Mouse (Mus musculus): ENCODE data around the gene Otulin. TPM values are rescaled to one million over a fixed set of nuclear protein-coding genes. Genes with fewer than 3 reads are reported as not detected.
A peak's percentile ranks its signal among the peaks of the same experiment; 100 is the strongest.

Gene Otulin
- polyA plus RNA-seq, 1 experiment from 2014 or later = 33.5 TPM

DNA sequence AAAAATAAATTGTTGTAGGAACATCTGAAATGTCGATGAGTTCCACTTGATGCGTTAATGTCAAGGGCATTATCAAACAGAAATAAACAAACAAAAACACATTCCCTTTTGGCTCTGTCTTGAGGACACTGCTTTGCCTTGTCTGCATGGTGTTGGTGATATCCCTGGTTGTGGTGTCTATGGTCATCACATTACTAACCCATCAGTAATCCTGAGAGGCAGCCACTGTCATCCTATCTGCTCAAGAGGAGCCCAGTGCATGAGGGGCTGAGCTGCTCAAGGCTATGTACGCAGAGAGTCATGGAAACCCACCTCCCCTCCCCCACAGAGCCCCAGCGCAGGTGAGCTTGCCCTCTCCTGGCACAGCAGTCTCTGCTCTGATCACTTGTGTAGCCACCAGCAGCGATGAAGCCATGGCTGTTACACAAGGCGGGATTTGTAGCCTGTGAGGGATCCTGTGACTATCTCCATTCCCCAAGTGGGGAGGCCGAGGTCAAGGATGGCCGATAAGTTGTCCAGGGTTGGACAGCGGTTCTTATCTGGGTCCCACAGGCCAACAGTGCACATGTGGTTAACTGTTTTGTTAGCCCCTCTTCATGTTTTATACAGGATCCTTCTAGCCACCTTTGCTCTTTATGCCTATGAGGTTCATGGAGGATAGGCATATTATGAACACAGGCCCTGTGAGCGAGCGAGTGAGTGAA lies 133.7 kb downstream of the Otulin start:
- no peak for DNase-seq (ENCODE audit: extremely low spot score, low spot score)
- WGBS = 78% methylated on average over 11 of the region's 11 CpGs
- peaks cover 56% of the 10 kb centered on the region for H3K4me1 ChIP-seq
- no peaks in the 10 kb centered on the region for H3K27me3 ChIP-seq (ENCODE audit: poor library complexity, severe bottlenecking)
- peak overlapping the region; percentile 66 for H3K27ac ChIP-seq
- no peak overlapping the region for H3K4me3 ChIP-seq
- no peaks in the 10 kb centered on the region for H3K36me3 ChIP-seq (replicated peaks)
- no peaks in the 10 kb centered on the region for H3K9me3 ChIP-seq

DNA sequence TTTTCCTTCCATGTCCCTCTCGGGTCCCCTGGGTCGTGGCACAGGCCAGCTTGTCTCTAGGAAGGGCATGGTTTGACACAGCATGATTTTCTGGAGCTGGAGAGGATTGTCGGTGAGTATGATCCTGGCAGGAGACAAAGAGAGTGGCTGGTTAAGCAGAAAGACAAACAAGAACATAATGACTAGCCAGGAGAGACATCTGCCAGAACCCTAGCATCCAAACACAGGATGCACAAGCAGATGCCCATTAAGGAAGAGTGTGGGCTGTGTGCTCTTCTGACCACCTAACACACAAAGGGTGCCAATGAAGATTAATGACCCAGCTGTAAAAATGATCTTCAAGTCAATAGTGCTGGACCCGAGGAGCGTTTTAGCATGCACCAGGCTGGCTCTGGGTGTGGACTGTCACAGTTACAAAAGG lies 134.5 kb downstream of the Otulin start:
- peaks cover 52% of the 10 kb centered on the region for H3K4me1 ChIP-seq

GRCm38 (mm10) chr15:27493516-27493915 lies 137.0 kb downstream of the Otulin start:
- Histone ChIP-seq H3K36me3 (replicated peaks) (no peaks in the 10 kb centered on the region), H3K4me3 (no peak overlapping the region), H3K27me3 (ENCODE audit: poor library complexity, severe bottlenecking) (no peaks in the 10 kb centered on the region), H3K27ac (0 out of 2 replicates have a peak overlapping the region, but pooled peaks have one; percentile 15), H3K9me3 (no peaks in the 10 kb centered on the region), H3K4me1 (peaks cover 62% of the 10 kb centered on the region)
- WGBS = 54% methylated on average over 10 of the region's 10 CpGs
- DNase-seq (ENCODE audit: extremely low spot score, low spot score) = no peak

More for the DNA sequence above, 134.5 kb downstream of the Otulin start:
- no peaks in the 10 kb centered on the region for H3K27me3 ChIP-seq (ENCODE audit: poor library complexity, severe bottlenecking)
- WGBS = 68% methylated on average over 5 of the region's 5 CpGs
- H3K27ac ChIP-seq = 0 out of 2 replicates have a peak overlapping the region, but pooled peaks have one; percentile 11
- H3K36me3 ChIP-seq (replicated peaks) = no peaks in the 10 kb centered on the region
- no peak overlapping the region for H3K4me3 ChIP-seq
- DNase-seq (ENCODE audit: extremely low spot score, low spot score) = no peak
- no peaks in the 10 kb centered on the region for H3K9me3 ChIP-seq

DNA sequence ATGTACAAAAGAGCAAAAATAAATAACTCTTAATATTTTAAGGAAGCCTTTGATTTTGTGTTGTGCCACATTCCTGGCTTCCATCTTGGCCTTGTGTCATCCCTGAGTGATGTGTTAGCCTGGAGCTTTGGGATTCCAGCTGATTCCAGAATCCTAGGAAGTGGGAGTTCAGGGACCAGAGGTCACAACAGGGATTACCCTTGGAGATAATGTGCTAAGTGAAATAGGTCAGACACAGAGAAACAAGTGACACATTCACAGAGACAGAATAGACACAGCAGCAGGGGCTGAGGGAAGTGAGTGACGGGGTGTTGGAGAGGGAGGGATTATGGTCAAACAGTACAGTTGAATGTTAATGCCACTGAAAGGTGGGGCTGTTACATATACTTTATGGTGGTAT lies 137.8 kb downstream of the Otulin start:
- H3K36me3 ChIP-seq (replicated peaks) = no peaks in the 10 kb centered on the region
- no peak for DNase-seq (ENCODE audit: extremely low spot score, low spot score)
- no peak overlapping the region for H3K27ac ChIP-seq
- H3K9me3 ChIP-seq = no peaks in the 10 kb centered on the region
- H3K27me3 ChIP-seq (ENCODE audit: poor library complexity, severe bottlenecking) = no peaks in the 10 kb centered on the region
- WGBS = 49% methylated on average over 1 of the region's 1 CpGs
- H3K4me1 ChIP-seq = peaks cover 69% of the 10 kb centered on the region
- no peak overlapping the region for H3K4me3 ChIP-seq

Small RNA genes lying within 50 kb of the gene (microRNA-seq; reads per million reads assigned to microRNA genes)
- gene Mir7117 = not detected

Other genes with a start within 250 kb of the Otulin start
- 5.4 and 5.5 TPM in 2 replicates for gene Ank, start 164.0 kb downstream of the Otulin start, polyA plus RNA-seq (2016; fragmentation: Nextera tagmentation; extraction: Ambion mirVana)
- gene Otulinl, start 50.9 kb upstream of the Otulin start, polyA plus RNA-seq (2016; fragmentation: Nextera tagmentation; extraction: Ambion mirVana) = 7.7 and 8.0 TPM in 2 replicates